Comparison of ENCODE assay signal across 9 mouse cellular contexts in genomic region chr2:130450434-130450796, GRCm38 (mm10). TPM values are rescaled to one million over a fixed set of nuclear protein-coding genes. Genes with fewer than 3 reads are reported as not detected.
DNase-seq lines count a peak whose midpoint lies in the region; ATAC-seq and TF ChIP-seq lines count a peak whose summit lies in the region.
"Had no signal": no experiment of that assay in that cellular context is flagged by ENCODE, and none has a peak within 500 bp of the region (broad histone marks: within the 10 kb centered on the region; RNA-seq: fewer than 3 reads in every experiment).

No protein-coding gene starts in this region.

- H3K4me3 ChIP-seq in hindbrain, postnatal 0 days (ENCODE audit: low read length), result peak overlapping the region; percentile 93
- peak overlapping the region; percentile 85 for H3K4me3 ChIP-seq in macrophage (ENCODE audit: inconsistent target)

- H3K4me1 ChIP-seq in hindbrain, postnatal 0 days (ENCODE audit: insufficient read depth, low read length), result peaks cover 17% of the 10 kb centered on the region

- H3K4me2 ChIP-seq in hindbrain, postnatal 0 days (ENCODE audit: low read depth, low read length), result peak overlapping the region; percentile 60

- no peaks in the 10 kb centered on the region for H3K36me3 ChIP-seq in hindbrain, postnatal 0 days (ENCODE audit: insufficient read depth, low read length)
- H3K36me3 ChIP-seq in macrophage (ENCODE audit: inconsistent target), result no peaks in the 10 kb centered on the region

- under 1% methylated on average over 39 of the region's 47 CpGs for WGBS in hindbrain, postnatal 0 days
- under 1% methylated on average over 42 of the region's 47 CpGs for WGBS in macrophage (ENCODE audit: missing documents)

- H3K9me3 ChIP-seq in hindbrain, postnatal 0 days (ENCODE audit: low read length), result no peaks in the 10 kb centered on the region

- peaks cover 50% of the 10 kb centered on the region for H3K79me2 ChIP-seq in macrophage (ENCODE audit: inconsistent target)

- TF ChIP-seq CTCF in hindbrain, postnatal 0 days (IDR thresholded peaks at IDR 0.05; ENCODE audit: low read depth), result no peak

- peak overlapping the region; percentile 86 for H3K9ac ChIP-seq in hindbrain, postnatal 0 days (replicated peaks; ENCODE audit: low read length)

- H3K27me3 ChIP-seq in hindbrain, postnatal 0 days (ENCODE audit: insufficient read depth, low read length), result no peaks in the 10 kb centered on the region

- intact Hi-C loops in left cerebral cortex, postnatal 14 days (cut with DNase I), result loop anchor here (5.0 kb wide), 3 partner anchors 47 to 82 kb away; no protein-coding TSS in a partner anchor

- peak; percentile 78 to 82 for DNase-seq in adrenal gland, adult 18-20 months (ENCODE audit: low spot score in 2 of 2)
- no peak for DNase-seq in adrenal gland, adult 2 months
- peak; percentile 77 to 83 for DNase-seq in cerebellum, adult 18-20 months
- DNase-seq in frontal cortex, postnatal 25 days (ENCODE audit: low spot score in 2 of 2), result peak; percentile 47 to 54
- DNase-seq in hindbrain, postnatal 0 days (ENCODE audit: low spot score), result peak; percentile 75
- peak; percentile 52 to 70 for DNase-seq in left cerebral cortex, postnatal 14 days (ENCODE audit: low spot score in 2 of 2)
- peak; percentile 87 for DNase-seq in right cerebral cortex, postnatal 25 days

- peak; percentile 87 for ATAC-seq in hindbrain, postnatal 0 days

- H3K27ac ChIP-seq in hindbrain, postnatal 0 days, result peak overlapping the region; percentile 88
- peak overlapping the region; percentile 81 for H3K27ac ChIP-seq in macrophage

RNA-seq across cellular contexts. Expression of gene Ptpra, which starts 0.3 kb away (rescaled TPM):
- total RNA-seq in adrenal gland, adult 18-20 months (2021), result 100 to 1,000 TPM; 105 to 131 TPM
- 100 to 1,000 TPM; 125 to 145 TPM for total RNA-seq in adrenal gland, adult 2 months (2021)
- 80.0 and 113 TPM in 2 replicates for polyA plus RNA-seq in adrenal gland, adult 2 months (2012; rRNA removed)
- total RNA-seq in hindbrain, postnatal 0 days (2014; rRNA removed), result 96.7 and 105 TPM in 2 replicates
- 143 and 145 TPM in 2 replicates for polyA plus RNA-seq in hindbrain, postnatal 0 days (2015; fragmentation: Nextera tagmentation; extraction: Ambion mirVana)
- 100 to 1,000 TPM; 251 to 257 TPM for total RNA-seq in left cerebral cortex, postnatal 14 days (2021)
- total RNA-seq in macrophage (2018; cell fraction: chromatin; rRNA removed), result 100 to 1,000 TPM; 111 to 422 (median 259) TPM
- total RNA-seq in macrophage (2018; cell fraction: cytosol; rRNA removed), result 100 to 1,000 TPM; 105 to 193 (median 134) TPM
- 100 to 1,000 TPM; 110 to 340 (median 159) TPM for total RNA-seq in macrophage (2018; cell fraction: nucleus; rRNA removed)
- 146 to 403 TPM (median 209 TPM) in 3 replicates for polyA plus RNA-seq in macrophage (2018)

RNA-seq across cellular contexts. Expression of gene Pced1a, which starts 25.9 kb away (rescaled TPM):
- total RNA-seq in adrenal gland, adult 18-20 months (2021), result 10 to 100 TPM; 14.8 to 18.7 TPM
- 10 to 100 TPM; 15.4 to 17.2 TPM for total RNA-seq in adrenal gland, adult 2 months (2021)
- 40.8 and 43.3 TPM in 2 replicates for polyA plus RNA-seq in adrenal gland, adult 2 months (2012; rRNA removed)
- total RNA-seq in hindbrain, postnatal 0 days (2014; rRNA removed), result 19.5 and 20.4 TPM in 2 replicates
- polyA plus RNA-seq in hindbrain, postnatal 0 days (2015; fragmentation: Nextera tagmentation; extraction: Ambion mirVana), result 10.3 and 10.7 TPM in 2 replicates
- 10 to 100 TPM; 21.3 to 22.1 TPM for total RNA-seq in left cerebral cortex, postnatal 14 days (2021)
- 10 to 100 TPM; 37.9 to 74.4 (median 55.7) TPM for total RNA-seq in macrophage (2018; cell fraction: chromatin; rRNA removed)
- total RNA-seq in macrophage (2018; cell fraction: cytosol; rRNA removed), result 10 to 100 TPM in 10 of 26 experiments, 1 to 10 TPM in 16; 7.1 to 12.7 (median 9.2) TPM
- 10 to 100 TPM; 24.9 to 66.1 (median 40.2) TPM for total RNA-seq in macrophage (2018; cell fraction: nucleus; rRNA removed)
- polyA plus RNA-seq in macrophage (2018), result 9.0 to 12.8 TPM (median 11.4 TPM) in 3 replicates

RNA-seq across cellular contexts. Expression of gene Vps16, which starts 26.3 kb away (rescaled TPM):
- total RNA-seq in adrenal gland, adult 18-20 months (2021), result 10 to 100 TPM; 47.9 to 71.8 TPM
- total RNA-seq in adrenal gland, adult 2 months (2021), result 10 to 100 TPM; 55.4 to 57.0 TPM
- polyA plus RNA-seq in adrenal gland, adult 2 months (2012; rRNA removed), result 44.8 and 44.9 TPM in 2 replicates
- total RNA-seq in hindbrain, postnatal 0 days (2014; rRNA removed), result 50.4 and 63.3 TPM in 2 replicates
- 89.5 and 94.0 TPM in 2 replicates for polyA plus RNA-seq in hindbrain, postnatal 0 days (2015; fragmentation: Nextera tagmentation; extraction: Ambion mirVana)
- 10 to 100 TPM; 66.7 to 83.6 TPM for total RNA-seq in left cerebral cortex, postnatal 14 days (2021)
- total RNA-seq in macrophage (2018; cell fraction: chromatin; rRNA removed), result 100 to 1,000 TPM; 161 to 355 (median 246) TPM
- 10 to 100 TPM; 27.7 to 53.0 (median 41.8) TPM for total RNA-seq in macrophage (2018; cell fraction: cytosol; rRNA removed)
- total RNA-seq in macrophage (2018; cell fraction: nucleus; rRNA removed), result 100 to 1,000 TPM in 23 of 26 experiments, 10 to 100 TPM in 3; 78.5 to 221 (median 151) TPM
- 40.1 to 54.6 TPM (median 47.9 TPM) in 3 replicates for polyA plus RNA-seq in macrophage (2018)

RNA-seq across cellular contexts. Expression of gene Tmem239, which starts 44.1 kb away (rescaled TPM):
- total RNA-seq in adrenal gland, adult 18-20 months (2021), result not detected
- not detected for total RNA-seq in adrenal gland, adult 2 months (2021)
- 0.08 TPM in 1 of 2 replicates, not detected in the other for polyA plus RNA-seq in adrenal gland, adult 2 months (2012; rRNA removed)
- not detected in 2 replicates for total RNA-seq in hindbrain, postnatal 0 days (2014; rRNA removed)
- not detected in 2 replicates for polyA plus RNA-seq in hindbrain, postnatal 0 days (2015; fragmentation: Nextera tagmentation; extraction: Ambion mirVana)
- total RNA-seq in left cerebral cortex, postnatal 14 days (2021), result not detected
- total RNA-seq in macrophage (2018; cell fraction: chromatin; rRNA removed), result not detected
- total RNA-seq in macrophage (2018; cell fraction: cytosol; rRNA removed), result not detected
- total RNA-seq in macrophage (2018; cell fraction: nucleus; rRNA removed), result not detected
- not detected in 3 replicates for polyA plus RNA-seq in macrophage (2018)
- total RNA-seq: heart, adult 18-20 months had no signal

RNA-seq across cellular contexts. Expression of gene 1700020A23Rik, which starts 45.4 kb away (rescaled TPM):
- not detected for total RNA-seq in adrenal gland, adult 18-20 months (2021)
- total RNA-seq in adrenal gland, adult 2 months (2021), result 1 to 10 TPM in 1 of 2 experiments, not detected in 1; 1.0 TPM
- not detected in 2 replicates for polyA plus RNA-seq in adrenal gland, adult 2 months (2012; rRNA removed)
- not detected in 2 replicates for total RNA-seq in hindbrain, postnatal 0 days (2014; rRNA removed)
- 0.49 TPM in 1 of 2 replicates, not detected in the other for polyA plus RNA-seq in hindbrain, postnatal 0 days (2015; fragmentation: Nextera tagmentation; extraction: Ambion mirVana)
- total RNA-seq in left cerebral cortex, postnatal 14 days (2021), result not detected
- not detected for total RNA-seq in macrophage (2018; cell fraction: chromatin; rRNA removed)
- total RNA-seq in macrophage (2018; cell fraction: cytosol; rRNA removed), result not detected
- total RNA-seq in macrophage (2018; cell fraction: nucleus; rRNA removed), result not detected
- polyA plus RNA-seq in macrophage (2018), result not detected in 3 replicates
- total RNA-seq: heart, adult 18-20 months had no signal
